9 mouse cellular contexts compared by ENCODE assay signal in genomic region chr3:65858741-65859348, GRCm38 (mm10).
DNase-seq lines count a peak whose midpoint lies in the region; ATAC-seq and TF ChIP-seq lines count a peak whose summit lies in the region.
"Had no signal": no experiment of that assay in that cellular context is flagged by ENCODE, and none has a peak within 500 bp of the region (broad histone marks: within the 10 kb centered on the region; RNA-seq: fewer than 3 reads in every experiment).

No protein-coding gene starts in this region.

- ATAC-seq in heart, embryonic 11.5 days (replicated peaks; ENCODE audit: insufficient number of reproducible peaks, low FRiP score, low TSS enrichment) = peak; percentile 58; the same call in 1 of the 2 replicates
- ATAC-seq in hindbrain, embryonic 14.5 days (ENCODE audit: low FRiP score) = no peak

- no peak for TF ChIP-seq EP300 in heart, adult 2 months (IDR thresholded peaks at IDR 0.05; ENCODE audit: insufficient read depth, low read depth, low read length)

- H3K4me1 ChIP-seq in heart, embryonic 11.5 days (ENCODE audit: control insufficient read depth, insufficient read depth, low read length) = peaks cover 36% of the 10 kb centered on the region
- peaks cover 10% of the 10 kb centered on the region for H3K4me1 ChIP-seq in heart, adult 2 months (ENCODE audit: control insufficient read depth, insufficient read depth, low read length)
- peaks cover 35% of the 10 kb centered on the region for H3K4me1 ChIP-seq in hindbrain, embryonic 14.5 days (replicated peaks; ENCODE audit: control insufficient read depth, insufficient read depth, low read length)
- H3K4me1 ChIP-seq in liver, adult 2 months (ENCODE audit: control insufficient read depth, insufficient read depth, low read length) = peaks cover 5% of the 10 kb centered on the region; the same call in 1 of the 2 replicates

- no peak overlapping the region for H3K27ac ChIP-seq in heart, embryonic 11.5 days (ENCODE audit: low read depth, low read length)
- H3K27ac ChIP-seq in heart, adult 2 months = no peak overlapping the region; the same call in 1 of the 2 replicates
- no peak overlapping the region for H3K27ac ChIP-seq in hindbrain, embryonic 14.5 days
- no peak overlapping the region for H3K27ac ChIP-seq in liver, adult 2 months (replicated peaks; ENCODE audit: insufficient read depth, low read depth, low read length)

- H3K4me3 ChIP-seq in heart, embryonic 11.5 days (ENCODE audit: low read depth, low read length) = no peak overlapping the region
- no peak overlapping the region for H3K4me3 ChIP-seq in heart, adult 2 months
- H3K4me3 ChIP-seq in hindbrain, embryonic 14.5 days (replicated peaks; ENCODE audit: low read length) = no peak overlapping the region
- H3K4me3 ChIP-seq in liver, adult 2 months (ENCODE audit: insufficient read depth, low read depth, low read length) = no peak overlapping the region
- H3K4me3 ChIP-seq: megakaryocyte, embryonic 14.5 days had no signal

- H3K36me3 ChIP-seq in heart, embryonic 11.5 days (ENCODE audit: control insufficient read depth, insufficient read depth, low read length) = no peaks in the 10 kb centered on the region
- H3K36me3 ChIP-seq in heart, adult 2 months (ENCODE audit: control insufficient read depth, insufficient read depth, low read length) = no peaks in the 10 kb centered on the region
- no peaks in the 10 kb centered on the region for H3K36me3 ChIP-seq in hindbrain, embryonic 14.5 days (replicated peaks; ENCODE audit: control insufficient read depth, insufficient read depth)
- no peaks in the 10 kb centered on the region for H3K36me3 ChIP-seq in liver, adult 2 months (ENCODE audit: control insufficient read depth, insufficient read depth, low read length)

- intact Hi-C loops in heart, adult 2 months (cut with DNase I) = no loop called here

- no peak for DNase-seq in heart, adult 2 months
- DNase-seq in adrenal gland, postnatal 25 days = peak; percentile 18
- DNase-seq in hindbrain, embryonic 14.5 days (ENCODE audit: low spot score) = no peak
- DNase-seq in liver, adult 2 months (ENCODE audit: extremely low read depth, low read depth, low spot score) = peak; percentile 65
- no peak for DNase-seq in thymus, postnatal 10 days (ENCODE audit: low spot score in 2 of 2)
- no peak for DNase-seq in frontal cortex, postnatal 10 days (ENCODE audit: low spot score in 2 of 2)
- no peak for DNase-seq in frontal cortex, postnatal 36 days (ENCODE audit: low spot score in 2 of 2)

- no peak overlapping the region; the same call in 1 of the 2 replicates for H3K9ac ChIP-seq in heart, embryonic 11.5 days (ENCODE audit: low read depth, low read length)
- no peak overlapping the region for H3K9ac ChIP-seq in heart, adult 2 months (ENCODE audit: low read depth, low read length)
- H3K9ac ChIP-seq in hindbrain, embryonic 14.5 days = 0 out of 2 replicates have a peak overlapping the region, but pooled peaks have one; percentile 10
- peak overlapping the region; percentile 23; the same call in 1 of the 2 replicates for H3K9ac ChIP-seq in liver, adult 2 months (ENCODE audit: low read depth, low read length)

- no peaks in the 10 kb centered on the region for H3K79me2 ChIP-seq in heart, adult 2 months (replicated peaks; ENCODE audit: control insufficient read depth, insufficient read depth, low read length)
- H3K79me2 ChIP-seq in liver, adult 2 months (ENCODE audit: control insufficient read depth, insufficient read depth, low read length) = no peaks in the 10 kb centered on the region

- H3K4me2 ChIP-seq in heart, embryonic 11.5 days = peak overlapping the region; percentile 43
- 0 out of 2 replicates have a peak overlapping the region, but pooled peaks have one; percentile 2 for H3K4me2 ChIP-seq in hindbrain, embryonic 14.5 days (replicated peaks)

- WGBS in heart, embryonic 11.5 days (ENCODE audit: insufficient replicate concordance) = 13% methylated on average over 12 of the region's 13 CpGs
- WGBS in heart, adult 2 months = 21% methylated on average over 13 of the region's 13 CpGs
- WGBS in hindbrain, embryonic 14.5 days = 11% methylated on average over 13 of the region's 13 CpGs
- WGBS in liver, adult 2 months = 14% methylated on average over 13 of the region's 13 CpGs

- H3K9me3 ChIP-seq in heart, embryonic 11.5 days (replicated peaks; ENCODE audit: control insufficient read depth, low read length) = no peaks in the 10 kb centered on the region
- H3K9me3 ChIP-seq in hindbrain, embryonic 14.5 days (ENCODE audit: control insufficient read depth, low read length) = no peaks in the 10 kb centered on the region
- H3K9me3 ChIP-seq: megakaryocyte, embryonic 14.5 days had no signal

- TF ChIP-seq CTCF in heart, adult 2 months (IDR thresholded peaks at IDR 0.05) = no peak
- TF ChIP-seq CTCF in liver, adult 2 months (IDR thresholded peaks at IDR 0.05; ENCODE audit: low read depth, low read length) = no peak

- no peaks in the 10 kb centered on the region for H3K27me3 ChIP-seq in heart, embryonic 11.5 days (ENCODE audit: control insufficient read depth, insufficient read depth, low read length)
- H3K27me3 ChIP-seq in heart, adult 2 months (ENCODE audit: control insufficient read depth, insufficient read depth, low read length) = no peaks in the 10 kb centered on the region
- no peaks in the 10 kb centered on the region for H3K27me3 ChIP-seq in hindbrain, embryonic 14.5 days (ENCODE audit: control insufficient read depth, insufficient read depth, low read length)
- H3K27me3 ChIP-seq in liver, adult 2 months (ENCODE audit: control insufficient read depth, insufficient read depth, low read length) = no peaks in the 10 kb centered on the region

- TF ChIP-seq POLR2A in heart, adult 2 months (IDR thresholded peaks at IDR 0.05; ENCODE audit: insufficient read depth, low read depth, low read length) = no peak
- TF ChIP-seq POLR2A in liver, adult 2 months (IDR thresholded peaks at IDR 0.05; ENCODE audit: extremely low read depth, insufficient read depth, low read length) = no peak

Comparison
In these comparisons a context has a peak if more than half of its experiments do, and no peak if none do; other contexts are left out.
1. H3K9ac ChIP-seq: peak in hindbrain, embryonic 14.5 days (single experiment) and liver, adult 2 months (single experiment); none in heart, embryonic 11.5 days (single experiment) and heart, adult 2 months (single experiment).
2. DNase-seq: peak in adrenal gland, postnatal 25 days (single experiment) and liver, adult 2 months (single experiment); none in heart, adult 2 months (0 of 2), hindbrain, embryonic 14.5 days (single experiment), thymus, postnatal 10 days (0 of 2), frontal cortex, postnatal 10 days (0 of 2) and frontal cortex, postnatal 36 days (0 of 2).